Mouse (Mus musculus) stomach, postnatal 0 days (tissue): Measurements from ENCODE around the gene Fgfr1op. TPM values are rescaled to one million over a fixed set of nuclear protein-coding genes. Genes with fewer than 3 reads are reported as not detected.

Source experiments
- ATAC-seq: fragments of 200-750 bp; cut with Nextera tagmentation; 2 replicates; pipeline ENCODE4 v1.8.0; 2017; ENCODE audit not compliant: low FRiP score, low TSS enrichment
- DNase-seq: peaks from one replicate; pipeline ENCODE4 v3.0.0-alpha.2; 2016; ENCODE audit warnings: low spot score
- H3K27ac ChIP-seq: fragments of 300-500 bp; sonication (generic); replicated peaks from 2 replicates; pipeline ENCODE4 v1.5.1; 2014; ENCODE audit warnings: mild to moderate bottlenecking, control low read depth
- H3K27me3 ChIP-seq: fragments of 300-500 bp; sonication (generic); 2 replicates; pipeline ENCODE4 v1.6.1; 2014; ENCODE audit warnings: low read length; ENCODE audit not compliant: control insufficient read depth, insufficient read depth
- H3K36me3 ChIP-seq: fragments of 300-500 bp; sonication (generic); 2 replicates; pipeline ENCODE4 v1.6.1; 2014; ENCODE audit warnings: low read length, mixed read lengths; ENCODE audit not compliant: control insufficient read depth, insufficient read depth
- H3K4me1 ChIP-seq: fragments of 300-500 bp; sonication (generic); replicated peaks from 2 replicates; pipeline ENCODE4 v1.6.1; 2014; ENCODE audit warnings: antibody characterized with exemption; ENCODE audit not compliant: control insufficient read depth, insufficient read depth
- H3K4me2 ChIP-seq: fragments of 300-500 bp; sonication (generic); replicated peaks from 2 replicates; pipeline ENCODE4 v1.6.1; 2014; ENCODE audit warnings: low read depth, mild to moderate bottlenecking, control low read depth, moderate library complexity
- H3K4me3 ChIP-seq: fragments of 300-500 bp; sonication (generic); 2 replicates; pipeline ENCODE4 v1.5.1; 2014; ENCODE audit warnings: low read depth, low read length, control low read depth
- H3K9ac ChIP-seq: fragments of 300-500 bp; sonication (generic); 2 replicates; pipeline ENCODE4 v1.6.1; 2014; ENCODE audit warnings: mild to moderate bottlenecking, low read length, control low read depth, mixed read lengths
- H3K9me3 ChIP-seq: fragments of 300-500 bp; sonication (generic); 2 replicates; pipeline ENCODE4 v1.6.1; 2016; ENCODE audit warnings: low read length; ENCODE audit not compliant: control insufficient read depth
- CTCF ChIP-seq: IDR thresholded peaks from 2 replicates; pipeline ENCODE4 v1.5.1; 2016; ENCODE audit warnings: antibody characterized with exemption, low read depth, mild to moderate bottlenecking, moderate library complexity
- EP300 ChIP-seq: optimal IDR thresholded peaks from 2 replicates; pipeline ENCODE3; 2016; ENCODE audit warnings: antibody characterized with exemption
- WGBS: fragments of 180-500 bp; shearing (Covaris S2); extraction: QIAGEN DNeasy Blood & Tissue Kit; methylation state at CpG from one replicate; pipeline ENCODE4 v1.1.7; 2014; 5-methylcytosine and 5-hydroxymethylcytosine counted together
- polyA plus RNA-seq: library from polyadenylated mRNA; unstranded; fragments of >200 nt; fragmentation: Nextera tagmentation; extraction: Ambion mirVana; gene quantifications from 2 replicates; pipeline ENCODE4 v1.2.1, GENCODE M21; 2015

Gene Fgfr1op
- polyA plus RNA-seq, 1 experiment from 2014 or later, result 12.7 TPM

DNA sequence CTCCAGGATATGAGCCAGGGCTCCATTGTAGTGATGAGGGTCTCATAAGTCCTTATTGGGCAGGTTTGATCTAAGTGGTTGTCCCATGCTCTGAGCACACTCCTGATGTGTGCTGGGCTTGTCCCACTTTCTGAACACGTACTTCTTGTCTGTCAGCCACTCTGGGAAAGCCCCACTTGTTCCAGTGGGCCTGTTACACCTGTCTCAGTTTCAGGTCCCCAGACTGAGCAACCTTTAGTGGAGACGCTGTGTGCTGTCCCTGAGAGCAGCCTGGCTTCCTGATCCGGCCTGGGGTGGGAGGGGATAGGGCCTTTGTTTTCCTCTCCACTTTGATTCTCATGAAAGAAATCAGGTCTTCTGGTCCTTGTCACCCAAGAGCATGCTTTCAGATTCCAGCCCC, 44.9 kb downstream of the Fgfr1op start:
- Histone ChIP-seq H3K4me3 (no peak overlapping the region), H3K9ac (no peak overlapping the region), H3K4me1 (no peaks in the 10 kb centered on the region), H3K27me3 (no peaks in the 10 kb centered on the region), H3K4me2 (no peak overlapping the region), H3K36me3 (no peaks in the 10 kb centered on the region), H3K27ac (no peak overlapping the region), H3K9me3 (no peaks in the 10 kb centered on the region)
- TF ChIP-seq EP300, result no peak
- no peak for TF ChIP-seq CTCF
- 57% methylated on average over 3 of the region's 3 CpGs for WGBS
- DNase-seq, result no peak
- ATAC-seq, result 0 out of 2 replicates have a peak, but pooled peaks have one; percentile 21

DNA sequence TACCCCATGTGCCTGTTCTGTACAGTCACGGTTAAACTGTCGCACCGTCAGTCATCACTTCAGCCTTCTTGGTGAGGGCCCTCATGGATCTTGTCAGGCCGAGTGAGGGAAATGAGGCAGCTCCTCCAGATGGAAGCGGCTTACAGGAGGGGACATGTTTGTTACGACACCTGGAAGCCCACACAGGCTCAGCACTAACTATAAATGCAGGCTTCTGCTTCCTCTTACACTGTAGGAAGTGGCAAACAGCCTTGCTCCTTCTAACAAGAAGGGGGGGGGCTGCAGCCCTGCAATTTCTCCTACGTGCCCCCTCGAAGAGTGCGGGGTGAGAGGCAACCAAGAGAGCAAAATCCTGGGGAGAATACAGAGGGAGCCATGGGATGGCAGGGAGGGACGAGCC, 45.4 kb downstream of the Fgfr1op start:
- Histone ChIP-seq H3K36me3 (no peaks in the 10 kb centered on the region), H3K4me1 (no peaks in the 10 kb centered on the region), H3K27me3 (no peaks in the 10 kb centered on the region), H3K4me3 (no peak overlapping the region), H3K27ac (no peak overlapping the region), H3K9me3 (no peaks in the 10 kb centered on the region), H3K4me2 (no peak overlapping the region), H3K9ac (no peak overlapping the region)
- no peak for DNase-seq
- 71% methylated on average over 10 of the region's 10 CpGs for WGBS
- ATAC-seq, result no peak
- TF ChIP-seq CTCF (no peak), EP300 (no peak)

DNA sequence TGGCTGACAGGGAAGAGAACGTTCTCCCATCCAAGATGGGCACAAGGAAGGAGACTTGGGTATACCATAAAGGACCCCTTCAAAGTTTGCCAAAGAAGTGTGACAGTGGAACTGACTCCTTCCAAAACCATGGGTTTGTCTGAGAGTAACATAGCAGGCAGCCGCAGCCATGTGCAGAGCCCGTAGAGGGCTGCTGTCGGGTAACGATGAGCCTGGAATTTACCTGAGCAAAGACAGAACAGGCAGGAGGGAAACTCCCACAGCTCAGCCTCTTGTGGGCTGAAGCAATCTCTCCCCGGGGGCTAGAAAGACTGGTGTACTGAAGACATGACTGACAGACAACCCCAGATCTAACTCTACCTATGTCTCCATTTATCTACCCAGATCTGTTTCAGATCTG, 46.1 kb downstream of the Fgfr1op start:
- no peak overlapping the region for H3K4me2 ChIP-seq
- no peak overlapping the region for H3K9ac ChIP-seq
- no peak for ATAC-seq
- DNase-seq, result no peak
- H3K4me3 ChIP-seq, result no peak overlapping the region
- no peaks in the 10 kb centered on the region for H3K4me1 ChIP-seq
- H3K27me3 ChIP-seq, result no peaks in the 10 kb centered on the region
- H3K36me3 ChIP-seq, result no peaks in the 10 kb centered on the region
- 67% methylated on average over 6 of the region's 6 CpGs for WGBS
- H3K27ac ChIP-seq, result no peak overlapping the region
- H3K9me3 ChIP-seq, result no peaks in the 10 kb centered on the region
- no peak for TF ChIP-seq EP300
- no peak for TF ChIP-seq CTCF

DNA sequence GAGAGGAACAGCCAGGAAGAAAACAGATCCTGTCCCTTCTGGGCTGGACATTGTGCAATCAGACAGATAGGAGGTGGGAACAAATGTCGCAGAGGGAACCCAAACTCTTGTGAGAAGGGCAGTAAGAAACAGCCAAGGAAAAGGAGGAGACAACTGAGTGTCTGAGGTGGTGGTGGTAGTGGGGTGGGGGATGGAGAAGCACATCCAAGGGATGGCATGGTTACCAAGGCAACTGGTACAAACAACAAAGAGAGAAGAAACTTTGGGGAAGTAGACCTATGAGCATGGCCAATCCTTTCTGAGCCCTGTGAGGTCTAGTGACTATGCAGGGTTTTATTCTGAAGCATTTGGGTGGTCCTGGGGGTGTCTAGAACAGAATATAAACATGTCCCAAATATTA, 49.1 kb downstream of the Fgfr1op start:
- WGBS, result 83% methylated on average over 1 of the region's 1 CpGs
- Histone ChIP-seq H3K4me2 (no peak overlapping the region), H3K27ac (no peak overlapping the region), H3K4me1 (no peaks in the 10 kb centered on the region), H3K36me3 (no peaks in the 10 kb centered on the region), H3K9ac (no peak overlapping the region), H3K27me3 (no peaks in the 10 kb centered on the region), H3K9me3 (no peaks in the 10 kb centered on the region), H3K4me3 (no peak overlapping the region)
- no peak for ATAC-seq
- TF ChIP-seq EP300, result no peak
- no peak for TF ChIP-seq CTCF
- no peak for DNase-seq

DNA sequence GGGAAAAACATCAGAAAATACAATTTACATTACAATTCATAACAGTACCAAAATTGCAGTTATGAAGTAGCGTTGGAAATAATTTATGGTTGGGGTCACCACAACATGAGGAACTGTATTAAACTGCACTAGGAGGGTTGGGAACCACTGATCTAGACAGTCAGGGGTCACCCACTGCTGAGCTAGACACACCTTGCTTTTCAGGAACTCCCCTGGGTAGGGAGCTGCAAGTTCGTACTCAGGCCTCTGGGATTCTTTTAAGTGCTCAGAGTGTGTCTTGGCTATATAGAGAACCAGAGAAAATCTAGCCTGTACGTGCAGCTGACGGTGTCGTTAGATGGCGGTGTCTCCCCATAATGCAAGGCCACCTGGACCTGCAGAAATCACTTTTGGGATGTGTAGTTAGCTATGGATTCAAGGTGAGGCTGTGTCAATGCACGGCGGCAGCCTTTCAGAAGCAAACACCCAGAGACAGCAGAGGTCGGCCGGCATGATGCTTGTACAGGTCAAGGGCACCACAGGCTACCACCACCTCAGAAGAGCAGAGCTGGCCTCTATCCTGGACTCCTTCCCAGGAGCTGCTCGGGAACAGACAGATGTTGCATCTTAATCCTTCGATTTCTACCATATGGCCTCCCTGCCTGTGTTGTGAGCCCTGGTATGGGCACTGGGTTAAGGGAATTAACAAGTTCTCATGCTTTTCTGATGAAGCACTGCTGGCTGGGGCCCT, 49.9 kb downstream of the Fgfr1op start:
- H3K36me3 ChIP-seq, result no peaks in the 10 kb centered on the region
- no peak overlapping the region for H3K4me2 ChIP-seq
- ATAC-seq (no peak), DNase-seq (no peak)
- H3K4me1 ChIP-seq, result no peaks in the 10 kb centered on the region
- no peak overlapping the region for H3K27ac ChIP-seq
- TF ChIP-seq CTCF (no peak), EP300 (no peak)
- H3K27me3 ChIP-seq, result no peaks in the 10 kb centered on the region
- H3K9me3 ChIP-seq, result no peaks in the 10 kb centered on the region
- H3K9ac ChIP-seq, result no peak overlapping the region
- WGBS, result 85% methylated on average over 12 of the region's 12 CpGs
- no peak overlapping the region for H3K4me3 ChIP-seq

DNA sequence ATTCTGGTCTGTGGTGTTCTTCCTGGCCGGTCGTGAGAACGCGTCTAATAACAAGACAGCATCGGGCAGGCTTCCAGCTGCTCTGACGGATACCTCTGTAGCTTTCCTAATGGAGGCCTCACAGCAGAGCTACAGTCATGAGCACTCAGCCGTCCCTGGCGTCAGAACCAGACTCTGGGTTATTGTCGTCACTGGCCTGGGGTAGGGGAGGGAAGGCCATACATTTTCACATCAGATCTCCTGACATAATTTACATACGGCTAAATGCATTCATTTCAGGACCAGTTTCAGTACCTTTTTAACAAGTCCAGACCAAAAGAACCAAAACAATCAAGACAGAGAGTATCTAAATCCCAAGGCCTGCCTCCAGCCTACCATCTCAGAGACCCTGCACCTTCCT, 57.9 kb downstream of the Fgfr1op start:
- Histone ChIP-seq H3K36me3 (no peaks in the 10 kb centered on the region), H3K4me2 (no peak overlapping the region), H3K27ac (no peak overlapping the region), H3K9ac (no peak overlapping the region), H3K9me3 (no peaks in the 10 kb centered on the region), H3K27me3 (no peaks in the 10 kb centered on the region), H3K4me3 (no peak overlapping the region), H3K4me1 (no peaks in the 10 kb centered on the region)
- TF ChIP-seq CTCF (no peak), EP300 (no peak)
- DNase-seq (no peak), ATAC-seq (no peak)
- WGBS, result 63% methylated on average over 10 of the region's 10 CpGs
